Comparison of ENCODE assay signal across 10 mouse cellular contexts in genomic region chr3:144714126-144714525, GRCm38 (mm10). TPM values are rescaled to one million over a fixed set of nuclear protein-coding genes. Genes with fewer than 3 reads are reported as not detected.
A peak's percentile ranks its signal among the peaks of the same experiment; 100 is the strongest.
DNase-seq lines count a peak whose midpoint lies in the region; TF ChIP-seq lines count a peak whose summit lies in the region.
"Had no signal": no experiment of that assay in that cellular context is flagged by ENCODE, and none has a peak within 500 bp of the region (broad histone marks: within the 10 kb centered on the region; RNA-seq: fewer than 3 reads in every experiment).

No protein-coding gene starts in this region.

- peak; percentile 34 for DNase-seq in ovary, adult 18-20 months (ENCODE audit: low spot score)
- no peak for DNase-seq in ovary, postnatal 10 days (ENCODE audit: low spot score)
- peak; percentile 44 to 66 for DNase-seq in heart, adult 2 months
- peak; percentile 21 for DNase-seq in heart, postnatal 4 days
- DNase-seq in skeletal muscle tissue, adult 2 months (ENCODE audit: low read depth, low spot score): peak; percentile 65
- no peak for DNase-seq in layer of hippocampus, postnatal 25 days (ENCODE audit: extremely low spot score in 1 of 2, low spot score in 1 of 2)
- no peak for DNase-seq in retina, embryonic 14.5 days (ENCODE audit: low spot score)
- DNase-seq in cerebellum, adult 9-10 months: no peak
- DNase-seq: cerebellum, postnatal 36 days had no signal

- peaks cover 14% of the 10 kb centered on the region for H3K79me2 ChIP-seq in heart, adult 2 months (replicated peaks; ENCODE audit: control insufficient read depth, insufficient read depth, low read length)

- no peak overlapping the region for H3K9ac ChIP-seq in heart, adult 2 months (ENCODE audit: low read depth, low read length)

- no peak for TF ChIP-seq EP300 in heart, adult 2 months (IDR thresholded peaks at IDR 0.05; ENCODE audit: insufficient read depth, low read depth, low read length)

- WGBS in heart, adult 2 months: 26% methylated on average over 7 of the region's 7 CpGs

- H3K27ac ChIP-seq in heart, adult 2 months: peak overlapping the region; percentile 7
- H3K27ac ChIP-seq: macrophage had no signal

- H3K27me3 ChIP-seq in heart, adult 2 months (ENCODE audit: control insufficient read depth, insufficient read depth, low read length): no peaks in the 10 kb centered on the region

- H3K4me3 ChIP-seq in heart, adult 2 months: no peak overlapping the region

- intact Hi-C loops in heart, adult 2 months (cut with DNase I): no loop called here

- no peak for TF ChIP-seq POLR2A in heart, adult 2 months (IDR thresholded peaks at IDR 0.05; ENCODE audit: insufficient read depth, low read depth, low read length)

- peaks cover 25% of the 10 kb centered on the region for H3K4me1 ChIP-seq in heart, adult 2 months (ENCODE audit: control insufficient read depth, insufficient read depth, low read length)

- TF ChIP-seq CTCF in heart, adult 2 months (IDR thresholded peaks at IDR 0.05): no peak

- H3K36me3 ChIP-seq in heart, adult 2 months (ENCODE audit: control insufficient read depth, insufficient read depth, low read length): peaks cover 42% of the 10 kb centered on the region

RNA-seq across cellular contexts. Expression of gene Sh3glb1, which starts 6.0 kb away (rescaled TPM):
- 100 to 1,000 TPM; 314 to 407 TPM for total RNA-seq in heart, adult 2 months (2021)
- polyA plus RNA-seq in heart, adult 2 months (2012; rRNA removed): 94.5 and 121 TPM in 2 replicates
- 100 to 1,000 TPM; 260 to 261 TPM for total RNA-seq in heart, postnatal 4 days (2021)
- total RNA-seq in layer of hippocampus, postnatal 25 days (2021): 10 to 100 TPM; 60.2 to 64.9 TPM

RNA-seq across cellular contexts. Expression of gene Clca3a1, which starts 46.7 kb away (rescaled TPM):
- 1 to 10 TPM in 1 of 2 experiments, under 1 TPM in 1; 0.76 to 1.0 TPM for total RNA-seq in heart, adult 2 months (2021)
- 0.96 and 0.97 TPM in 2 replicates for polyA plus RNA-seq in heart, adult 2 months (2012; rRNA removed)
- total RNA-seq in heart, postnatal 4 days (2021): 10 to 100 TPM; 11.1 to 12.2 TPM
- total RNA-seq in layer of hippocampus, postnatal 25 days (2021): under 1 TPM; 0.19 to 0.30 TPM
- polyA plus RNA-seq: macrophage had no signal

Comparison
In these comparisons a context has a peak if more than half of its experiments do, and no peak if none do; other contexts are left out.
1. DNase-seq: peak in ovary, adult 18-20 months (single experiment), heart, adult 2 months (2 of 2), heart, postnatal 4 days (single experiment) and skeletal muscle tissue, adult 2 months (single experiment); none in ovary, postnatal 10 days (single experiment), layer of hippocampus, postnatal 25 days (0 of 2), retina, embryonic 14.5 days (single experiment) and cerebellum, adult 9-10 months (single experiment).
2. RNA of gene Clca3a1, which starts 46.7 kb away (total RNA-seq): 11.1 to 12.2 TPM in heart, postnatal 4 days; 0.76 to 1.0 TPM in heart, adult 2 months and 0.19 to 0.30 TPM in layer of hippocampus, postnatal 25 days; every median in the first group is over 4 times any median in the second.